ENCODE assay signal across 7 mouse cellular contexts in the genomic region with DNA sequence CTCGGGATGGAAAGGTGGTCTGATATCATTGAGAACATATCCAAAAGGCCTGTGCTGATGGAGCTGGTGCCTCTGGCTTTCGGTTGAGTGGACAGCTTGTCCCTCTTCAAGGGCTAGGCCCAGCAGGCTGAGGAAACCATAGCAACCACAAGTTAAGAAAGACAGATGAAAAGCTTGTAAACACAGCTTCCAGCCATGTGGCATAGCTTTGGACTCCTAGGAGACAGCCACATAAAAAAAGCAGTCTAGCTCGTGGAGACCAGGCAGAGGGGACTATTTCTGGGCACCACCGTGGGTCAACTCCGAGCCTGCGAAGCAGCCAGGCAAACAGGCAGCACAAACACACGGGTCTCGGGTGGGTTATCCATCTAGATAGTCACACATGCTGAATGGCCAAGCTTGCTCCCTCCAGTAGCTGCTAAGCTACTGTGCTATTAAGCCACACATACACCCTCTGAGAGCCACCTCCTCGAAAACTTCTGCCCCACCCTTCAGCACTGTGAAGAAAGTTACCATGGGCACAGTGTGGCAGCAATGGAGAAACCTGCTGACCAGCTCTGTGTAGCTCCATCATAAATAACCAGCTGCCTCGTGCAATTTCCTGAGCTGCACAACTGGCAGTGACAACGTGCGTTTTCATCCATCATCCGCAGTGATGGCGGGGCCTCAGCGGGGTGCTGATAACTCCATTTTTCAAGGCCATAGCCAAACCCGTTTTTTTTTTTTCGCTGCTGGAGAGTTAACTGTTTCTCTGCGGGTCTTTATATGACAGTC. TPM values are rescaled to one million over a fixed set of nuclear protein-coding genes. Genes with fewer than 3 reads are reported as not detected.
DNase-seq lines count a peak whose midpoint lies in the region; ATAC-seq and TF ChIP-seq lines count a peak whose summit lies in the region.

No protein-coding gene starts in this region.

- H3K27ac ChIP-seq in forebrain, embryonic 15.5 days (replicated peaks) = peak overlapping the region; percentile 90
- peak overlapping the region; percentile 93 for H3K27ac ChIP-seq in midbrain, embryonic 13.5 days

- WGBS in forebrain, embryonic 15.5 days = 5% methylated on average over 18 of the region's 18 CpGs
- WGBS in midbrain, embryonic 13.5 days = 7% methylated on average over 18 of the region's 18 CpGs

- H3K9ac ChIP-seq in forebrain, embryonic 15.5 days (replicated peaks) = no peak overlapping the region
- H3K9ac ChIP-seq in midbrain, embryonic 13.5 days (replicated peaks) = peak overlapping the region; percentile 36; the same call in 1 of the 2 replicates

- peaks cover 39% of the 10 kb centered on the region for H3K4me1 ChIP-seq in E14TG2a.4 (replicated peaks; ENCODE audit: low read depth, low read length)
- peaks cover 67% of the 10 kb centered on the region for H3K4me1 ChIP-seq in forebrain, embryonic 15.5 days
- H3K4me1 ChIP-seq in midbrain, embryonic 13.5 days (replicated peaks) = peaks cover 75% of the 10 kb centered on the region

- 0 out of 2 replicates have a peak overlapping the region, but pooled peaks have one; percentile 10 for H3K4me3 ChIP-seq in E14TG2a.4 (replicated peaks; ENCODE audit: low read length)
- 0 out of 2 replicates have a peak overlapping the region, but pooled peaks have one; percentile 11 for H3K4me3 ChIP-seq in forebrain, embryonic 15.5 days
- peak overlapping the region; percentile 2; the same call in 1 of the 2 replicates for H3K4me3 ChIP-seq in midbrain, embryonic 13.5 days (replicated peaks)

- DNase-seq in MN1 (ENCODE audit: low spot score) = peak; percentile 42
- DNase-seq in layer of hippocampus, postnatal 14 days (ENCODE audit: low spot score in 2 of 2) = peak; percentile 57 to 75
- DNase-seq in thymus, adult 18-20 months = no peak
- DNase-seq in urinary bladder, postnatal 36 days (ENCODE audit: low spot score in 2 of 2) = no peak

- H3K36me3 ChIP-seq in E14TG2a.4 (ENCODE audit: insufficient read depth, low read length) = no peaks in the 10 kb centered on the region
- no peaks in the 10 kb centered on the region for H3K36me3 ChIP-seq in forebrain, embryonic 15.5 days
- H3K36me3 ChIP-seq in midbrain, embryonic 13.5 days = no peaks in the 10 kb centered on the region

- ATAC-seq in forebrain, embryonic 15.5 days (replicated peaks) = peak; percentile 81
- ATAC-seq in midbrain, embryonic 13.5 days = peak; percentile 79

- no peaks in the 10 kb centered on the region for H3K9me3 ChIP-seq in E14TG2a.4 (ENCODE audit: low read length)
- no peaks in the 10 kb centered on the region for H3K9me3 ChIP-seq in forebrain, embryonic 15.5 days
- no peaks in the 10 kb centered on the region for H3K9me3 ChIP-seq in midbrain, embryonic 13.5 days

- H3K27me3 ChIP-seq in E14TG2a.4 (ENCODE audit: insufficient read depth, low read length) = no peaks in the 10 kb centered on the region
- H3K27me3 ChIP-seq in forebrain, embryonic 15.5 days = no peaks in the 10 kb centered on the region
- no peaks in the 10 kb centered on the region for H3K27me3 ChIP-seq in midbrain, embryonic 13.5 days

- no peak for TF ChIP-seq CTCF in E14TG2a.4 (conservative IDR thresholded peaks at IDR 0.05; ENCODE audit: low read length)

- peak overlapping the region; percentile 27 for H3K4me2 ChIP-seq in forebrain, embryonic 15.5 days (replicated peaks)
- H3K4me2 ChIP-seq in midbrain, embryonic 13.5 days (replicated peaks) = peak overlapping the region; percentile 49

RNA-seq across cellular contexts. Expression of a gene that starts 26.0 kb away (rescaled TPM):
- 33.7 and 34.0 TPM in 2 replicates for polyA plus RNA-seq in forebrain, embryonic 15.5 days (2015; fragmentation: Nextera tagmentation; extraction: Ambion mirVana)
- 100 to 1,000 TPM; 254 to 257 TPM for total RNA-seq in layer of hippocampus, postnatal 14 days (2021)
- polyA plus RNA-seq in midbrain, embryonic 13.5 days (2015; fragmentation: Nextera tagmentation; extraction: Ambion mirVana) = 49.8 and 53.5 TPM in 2 replicates

Comparison
In these comparisons a context has a peak if more than half of its experiments do, and no peak if none do; other contexts are left out.
1. DNase-seq: peak in MN1 (single experiment) and layer of hippocampus, postnatal 14 days (2 of 2); none in thymus, adult 18-20 months (0 of 2) and urinary bladder, postnatal 36 days (0 of 2).
2. Peak in every context shown above with its lines, with median percentiles within 50 percentile points of each other: H3K4me3 ChIP-seq.